Mouse (Mus musculus): ENCODE measurements around the gene Arid5b.
"Not testable (repeated sequence)": the region's sequence is repeated elsewhere in the genome, so short reads cannot be mapped to it uniquely, and the experiment has no call there.

The Arid5b gene

DNA sequence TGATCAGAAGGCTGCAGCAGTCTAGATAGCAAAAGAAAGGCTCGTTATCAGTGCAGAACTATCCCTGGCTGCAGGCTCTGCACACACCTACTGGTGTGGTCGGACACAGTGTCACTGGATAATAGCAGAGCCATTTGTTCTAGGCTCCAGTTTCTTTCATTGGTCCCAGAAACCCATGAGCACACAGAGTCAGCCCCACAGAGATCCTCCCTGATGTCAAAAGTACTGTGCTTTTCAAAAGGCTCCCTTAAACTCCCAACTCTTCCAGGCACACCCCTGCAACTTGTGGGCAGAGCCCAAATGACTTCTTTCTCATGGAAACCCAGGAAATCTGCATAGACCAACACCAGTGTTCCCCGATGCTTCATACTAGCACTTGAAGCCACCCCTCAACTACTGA is 163.6 kb downstream of the Arid5b start:
- in situ Hi-C loops (cut with MboI, MseI), result no loop called here

DNA sequence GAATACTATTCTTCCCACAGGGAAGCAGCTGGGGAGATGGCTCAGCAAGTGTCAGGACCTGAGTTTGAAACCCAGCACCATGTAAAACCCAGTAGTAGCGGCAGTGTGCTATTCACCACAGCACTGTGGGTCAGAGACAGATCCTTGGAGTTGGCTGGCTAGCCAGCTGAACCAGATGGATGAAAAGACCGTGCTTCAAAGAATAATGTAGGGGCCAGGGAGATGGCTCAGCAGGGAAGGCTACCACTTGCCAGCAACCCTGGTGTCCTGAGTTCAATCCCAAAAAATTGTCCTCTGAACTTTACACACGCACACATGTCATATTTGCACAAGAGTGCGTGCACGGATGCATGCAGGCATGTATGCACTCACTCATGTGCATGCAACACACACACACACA is 164.9 kb downstream of the Arid5b start:
- in situ Hi-C loops (cut with MboI, MseI), result no loop called here

DNA sequence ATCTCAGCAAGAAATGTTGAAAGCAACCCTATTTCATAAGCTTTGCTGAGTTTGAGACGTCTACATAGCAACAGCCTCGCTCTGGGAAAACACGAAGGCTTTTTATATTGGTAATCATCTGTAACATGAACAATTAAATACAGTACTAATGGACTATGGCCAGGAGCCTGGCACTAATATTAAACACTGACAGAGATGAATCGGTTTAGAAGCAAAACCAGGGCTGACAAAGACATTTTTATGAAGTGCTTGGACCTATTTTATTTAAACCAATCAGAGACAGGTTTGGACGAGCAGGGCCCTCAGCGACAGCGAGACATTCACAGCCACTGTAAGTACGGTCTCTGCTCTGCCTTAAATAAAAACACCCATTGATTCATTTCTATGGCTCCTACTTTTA is 165.6 kb downstream of the Arid5b start:
- in situ Hi-C loops (cut with MboI, MseI), result no loop called here

DNA sequence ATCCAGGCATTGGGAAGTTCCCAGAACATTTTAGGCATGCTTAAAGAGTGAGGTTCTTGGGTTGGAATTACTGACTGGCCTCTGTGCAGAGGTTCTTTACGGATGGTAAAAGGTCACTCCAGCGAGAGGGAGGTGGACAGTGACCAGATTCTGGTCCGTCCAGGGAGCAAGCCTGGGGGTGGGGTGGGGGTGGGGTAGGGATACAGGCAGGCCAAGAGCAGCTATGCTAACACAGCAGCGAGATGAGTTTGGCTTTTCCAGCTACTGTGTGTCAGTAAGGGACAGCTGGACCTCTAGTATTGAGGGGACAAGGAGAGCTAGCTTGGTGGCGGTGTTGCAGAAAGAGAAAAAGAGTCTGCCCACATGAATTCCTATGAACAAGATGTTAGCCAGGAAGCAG is 167.9 kb downstream of the Arid5b start:
- in situ Hi-C loops (cut with MboI, MseI), result no loop called here

- in situ Hi-C loops (cut with MboI, MseI), result no loop called here
These were observed 168.4 kb downstream of the Arid5b start for GRCm38 (mm10) chr10:68110182-68110581.

DNA sequence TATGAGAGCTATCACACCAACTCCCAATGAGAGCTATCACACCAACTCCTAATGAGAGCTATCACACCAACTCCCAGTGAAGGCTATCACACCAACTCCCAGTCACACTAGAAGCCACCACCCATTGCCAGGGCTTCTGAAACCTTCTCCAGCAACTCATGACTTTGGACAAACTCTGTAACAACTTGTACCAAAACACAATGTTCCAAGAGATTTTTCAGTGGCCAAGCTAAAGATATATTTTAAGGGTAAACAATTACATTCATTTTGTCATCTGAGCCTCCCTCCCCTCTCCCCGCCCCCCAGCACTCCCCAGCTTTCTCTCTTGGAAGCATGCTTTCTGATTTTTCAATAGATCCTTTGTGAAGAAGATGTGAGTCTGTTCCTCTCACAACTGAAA is 168.9 kb downstream of the Arid5b start:
- in situ Hi-C loops (cut with MboI, MseI), result no loop called here

DNA sequence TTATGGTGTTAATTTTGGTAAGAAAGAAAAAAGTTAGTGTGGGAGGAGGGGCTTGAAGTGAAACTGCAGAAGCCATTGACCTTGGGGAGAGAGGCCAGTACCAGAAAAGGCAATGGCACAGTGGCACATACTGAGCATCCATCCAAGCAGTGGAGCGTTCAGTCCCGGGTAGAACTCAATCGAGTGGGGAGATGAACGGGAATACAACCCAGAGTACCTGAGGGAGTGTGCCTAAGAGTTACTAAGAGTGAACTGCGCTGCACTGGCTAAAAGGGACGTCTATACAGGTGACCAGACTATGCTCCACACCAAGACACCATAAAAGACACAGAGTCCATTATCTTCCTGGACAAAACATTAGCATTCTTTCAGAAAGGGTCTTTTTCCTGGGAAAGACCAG is 170.8 kb downstream of the Arid5b start:
- in situ Hi-C loops (cut with MboI, MseI), result no loop called here

DNA sequence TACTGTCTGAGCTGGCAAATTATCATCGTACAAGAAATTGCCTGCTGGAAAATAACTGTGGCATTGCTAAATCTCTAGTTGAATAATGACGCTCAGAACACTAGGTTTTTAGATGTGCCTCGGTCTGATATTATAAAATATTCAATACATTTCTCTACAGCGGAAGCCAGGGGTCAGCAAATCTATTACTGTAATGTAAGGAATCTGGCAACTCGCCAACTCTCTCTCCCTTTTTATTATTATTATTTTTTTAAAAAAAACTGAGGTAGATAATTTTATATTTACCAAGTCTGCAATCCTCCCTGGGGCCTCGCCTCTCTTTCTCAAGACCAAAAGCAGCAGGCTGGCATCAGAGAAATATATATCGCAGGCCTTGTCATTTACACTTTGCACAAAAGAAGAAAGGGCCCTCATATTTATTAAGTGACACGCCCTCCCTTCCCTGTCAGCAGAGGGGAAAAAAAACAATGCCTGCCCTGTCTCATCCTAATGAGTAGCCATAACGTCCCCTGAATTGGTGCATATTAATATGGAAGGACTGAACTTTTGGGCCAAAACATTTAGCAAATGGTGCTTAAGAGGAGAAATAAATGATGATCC is 172.1 kb downstream of the Arid5b start:
- in situ Hi-C loops (cut with MboI, MseI), result no loop called here

DNA sequence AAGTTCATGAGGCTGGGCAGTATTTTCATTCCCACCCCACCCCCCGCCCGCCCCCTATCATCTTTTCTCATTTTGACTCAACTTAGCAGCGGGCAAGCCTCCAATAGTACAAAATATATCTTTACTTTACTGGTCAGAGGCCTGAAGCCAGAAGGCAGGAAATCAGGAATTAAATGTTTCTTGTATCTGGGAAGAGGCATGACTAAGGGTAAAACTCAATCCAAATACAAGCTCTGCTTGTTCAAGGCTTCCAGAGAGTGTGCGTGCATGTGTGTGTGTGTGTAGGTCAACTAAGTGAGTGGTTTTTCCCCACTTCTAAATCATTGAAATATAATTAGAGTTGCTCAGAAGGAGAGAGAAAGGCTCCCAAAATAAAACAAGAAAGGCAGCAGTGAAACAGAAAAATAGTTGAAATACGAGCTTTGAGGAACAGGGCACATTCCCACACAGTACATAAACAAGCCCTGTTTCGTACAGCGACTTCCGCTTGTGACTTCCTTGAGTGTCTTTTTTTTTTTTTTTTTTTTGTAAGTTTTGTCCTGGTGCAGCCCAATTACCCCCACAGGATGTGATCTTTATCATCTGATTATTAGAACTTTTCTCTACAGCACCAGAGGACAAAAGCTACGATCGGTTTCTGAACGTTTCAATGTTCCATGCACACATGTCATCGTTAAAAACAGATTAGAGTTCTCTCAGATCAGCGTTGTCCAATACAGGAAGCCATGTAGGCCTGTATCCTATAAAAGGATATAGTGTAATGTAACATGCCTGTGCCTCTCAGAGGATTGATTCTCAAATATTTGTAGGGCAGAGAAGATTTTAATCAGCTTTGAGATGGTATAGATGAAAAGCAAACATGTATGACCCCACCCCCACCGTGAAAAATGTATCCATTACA is 173.4 kb downstream of the Arid5b start:
- in situ Hi-C loops (cut with MboI, MseI), result no loop called here

DNA sequence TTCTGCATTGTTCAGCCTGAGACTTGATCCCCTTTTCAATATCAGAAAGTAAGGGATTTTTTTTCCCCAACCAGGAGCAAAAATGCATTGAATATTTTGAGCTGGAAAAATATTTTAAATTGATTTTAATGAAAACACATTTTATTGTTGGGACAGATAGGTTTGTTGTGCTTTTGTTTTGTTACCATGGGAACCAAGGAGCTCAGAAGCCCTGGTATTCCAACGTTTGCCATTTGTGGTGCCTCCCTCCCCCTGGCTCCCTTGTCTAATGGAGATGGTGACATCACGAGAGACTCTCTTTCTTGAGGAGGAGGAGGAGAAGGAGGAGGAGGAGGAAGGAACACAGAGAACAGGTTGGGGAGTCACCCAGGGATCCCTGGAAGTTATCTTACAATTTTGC is 174.1 kb downstream of the Arid5b start:
- in situ Hi-C loops (cut with MboI, MseI), result no loop called here

- in situ Hi-C loops (cut with MboI, MseI), result no loop called here
These were observed 174.6 kb downstream of the Arid5b start for GRCm38 (mm10) chr10:68103988-68104387.

- in situ Hi-C loops (cut with MboI, MseI), result no loop called here
These were observed 175.3 kb downstream of the Arid5b start for GRCm38 (mm10) chr10:68103078-68103855.

- in situ Hi-C loops (cut with MboI, MseI), result no loop called here
These were observed 176.0 kb downstream of the Arid5b start for GRCm38 (mm10) chr10:68102566-68102965.

DNA sequence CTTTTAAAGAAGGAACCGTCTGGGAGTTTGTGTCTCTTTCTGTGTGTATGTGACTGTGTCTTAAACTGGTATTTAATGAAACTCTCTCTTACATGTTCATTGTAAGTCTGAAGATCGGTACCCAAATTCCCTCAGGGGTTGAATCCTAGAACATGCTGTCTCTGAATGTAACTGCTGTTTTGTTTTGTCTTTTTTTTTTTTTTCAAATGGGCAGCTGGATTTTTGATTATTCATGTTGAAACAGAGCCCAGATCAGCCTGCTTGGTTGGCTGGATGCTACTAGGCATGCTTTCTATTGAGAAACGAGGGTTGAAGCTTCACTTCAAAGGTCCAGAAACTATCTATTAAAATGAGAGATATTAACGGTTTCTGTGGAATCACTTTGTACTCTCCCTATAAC is 177.3 kb downstream of the Arid5b start:
- in situ Hi-C loops (cut with MboI, MseI), result no loop called here

- in situ Hi-C loops (cut with MboI, MseI), result no loop called here
These were observed 178.0 kb downstream of the Arid5b start for GRCm38 (mm10) chr10:68100506-68100905.

DNA sequence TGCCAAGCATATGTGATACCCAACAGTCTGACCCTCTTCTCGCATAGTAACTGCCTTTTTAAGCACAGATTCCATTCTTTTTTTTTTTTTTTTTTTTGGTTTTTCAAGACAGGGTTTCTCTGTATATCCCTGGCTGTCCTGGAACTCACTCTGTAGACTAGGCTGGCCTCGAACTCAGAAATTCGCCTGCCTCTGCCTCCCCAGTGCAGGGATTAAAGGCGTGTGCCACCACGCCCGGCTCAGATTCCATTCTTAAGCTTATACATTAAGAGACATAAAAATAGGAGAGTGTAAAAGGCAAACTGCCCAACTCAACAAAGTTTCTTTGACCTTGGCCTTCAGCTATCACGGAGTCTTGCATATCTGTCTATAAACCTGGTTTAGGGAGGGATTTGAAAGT is 178.7 kb downstream of the Arid5b start:
- in situ Hi-C loops (cut with MboI, MseI), result not testable (repeated sequence)

GRCm38 (mm10) chr10:68097821-68098675 is 180.5 kb downstream of the Arid5b start:
- in situ Hi-C loops (cut with MboI, MseI), result no loop called here

DNA sequence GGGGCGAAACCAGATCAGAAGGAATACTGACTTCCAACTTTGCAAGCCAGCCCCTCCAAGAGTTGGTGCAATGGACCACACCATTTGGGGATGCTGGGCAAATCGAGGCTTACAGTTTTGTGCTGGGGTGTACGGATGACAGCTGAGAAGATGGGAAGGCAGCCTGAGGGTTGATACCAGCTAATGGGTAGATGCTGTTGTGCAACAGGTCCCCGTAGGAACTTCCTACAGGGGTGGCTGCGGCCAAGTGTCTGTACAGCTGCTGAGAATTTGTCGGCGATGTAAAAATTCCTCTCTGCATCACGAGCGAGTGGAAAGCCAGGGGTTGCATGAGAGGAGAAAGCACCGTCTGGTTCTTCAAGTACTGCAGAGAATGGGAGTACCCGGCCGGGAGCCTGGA is 182.1 kb downstream of the Arid5b start:
- in situ Hi-C loops (cut with MboI, MseI), result no loop called here

DNA sequence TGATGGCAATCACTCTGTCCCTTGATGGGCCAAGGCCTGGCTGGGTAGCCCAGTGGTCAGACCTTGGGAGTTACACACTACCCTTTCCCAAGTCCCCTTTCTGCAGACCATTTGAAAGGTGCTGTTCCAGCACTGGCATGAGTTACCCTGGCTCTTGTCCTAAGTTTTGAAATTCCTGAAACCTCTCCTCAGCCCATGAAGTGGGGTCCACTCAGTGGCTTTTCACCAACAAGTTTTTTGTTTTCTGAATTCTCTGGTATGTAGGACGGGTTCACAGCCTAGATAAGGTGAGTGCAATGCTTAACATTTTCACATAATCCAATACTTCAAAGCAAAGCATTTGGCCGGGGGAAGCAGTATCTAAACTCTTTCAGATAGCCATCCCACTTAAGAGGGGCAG is 183.4 kb downstream of the Arid5b start:
- in situ Hi-C loops (cut with MboI, MseI), result no loop called here

- in situ Hi-C loops (cut with MboI, MseI), result no loop called here
These were observed 185.0 kb downstream of the Arid5b start for GRCm38 (mm10) chr10:68093496-68093895.

DNA sequence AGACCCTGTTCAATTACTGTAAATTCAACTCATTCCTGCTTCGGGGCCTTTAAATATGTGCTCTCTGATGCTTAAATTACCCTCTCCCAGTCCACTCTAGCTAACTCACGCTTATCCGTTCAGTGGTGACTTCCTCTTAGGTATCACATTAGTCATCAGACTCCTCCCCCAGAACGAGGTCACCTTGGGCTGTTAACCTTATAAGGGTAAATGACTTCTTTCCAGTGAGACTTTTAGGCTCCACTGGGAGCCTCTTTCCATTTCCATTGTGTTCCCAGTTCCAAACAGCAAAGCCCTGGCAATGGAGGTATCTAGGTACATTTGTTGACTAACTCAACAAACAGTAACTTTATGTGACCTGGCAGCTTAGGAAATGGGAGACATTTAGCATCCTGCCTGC is 186.7 kb downstream of the Arid5b start:
- in situ Hi-C loops (cut with MboI, MseI), result no loop called here

- in situ Hi-C loops (cut with MboI, MseI), result no loop called here
These were observed 187.5 kb downstream of the Arid5b start for GRCm38 (mm10) chr10:68091011-68091410.

Data from T-helper 1 cell (primary cell).